ENCODE assay signal across 26 mouse cellular contexts in genomic region chr11:112876226-112876625, GRCm38 (mm10).
A peak's percentile ranks its signal among the peaks of the same experiment; 100 is the strongest.
DNase-seq lines count a peak whose midpoint lies in the region; ATAC-seq and TF ChIP-seq lines count a peak whose summit lies in the region.
"Had no signal": no experiment of that assay in that cellular context is flagged by ENCODE, and none has a peak within 500 bp of the region (broad histone marks: within the 10 kb centered on the region; RNA-seq: fewer than 3 reads in every experiment).

No protein-coding gene starts in this region.

- peak; percentile 16 for DNase-seq in hindbrain, embryonic 11.5 days (ENCODE audit: low spot score)
- no peak for DNase-seq in hindbrain, postnatal 0 days (ENCODE audit: low spot score)
- no peak for DNase-seq in midbrain, embryonic 14.5 days
- peak; percentile 50 for DNase-seq in embryo, embryonic 10.5 days (ENCODE audit: low spot score)
- DNase-seq in spleen, postnatal 36 days (ENCODE audit: low spot score in 2 of 2) = no peak
- DNase-seq in layer of hippocampus, adult 9-10 months (ENCODE audit: low spot score) = no peak
- DNase-seq: adrenal gland, postnatal 25 days; B cell, adult 2 months; cerebellum, adult 18-20 months; cerebellum, postnatal 10 days; gastrocnemius, postnatal 36 days; heart, adult 18-20 months; heart, postnatal 36 days; kidney, adult 9 months; kidney, postnatal 14 days; liver; right cerebral cortex, postnatal 25 days; thymus, postnatal 25 days had no signal

- no peaks in the 10 kb centered on the region for H3K9me3 ChIP-seq in hindbrain, embryonic 11.5 days (ENCODE audit: control insufficient read depth, low read length)
- H3K9me3 ChIP-seq in hindbrain, postnatal 0 days (ENCODE audit: low read length) = 0 out of 2 replicates have a peak, but pooled peaks cover 2% of the 10 kb centered on the region
- H3K9me3 ChIP-seq in midbrain, embryonic 13.5 days = no peaks in the 10 kb centered on the region
- no peaks in the 10 kb centered on the region for H3K9me3 ChIP-seq in midbrain, embryonic 14.5 days (ENCODE audit: control insufficient read depth, low read length)
- H3K9me3 ChIP-seq: forebrain, embryonic 15.5 days; hindbrain, embryonic 13.5 days; lung, embryonic 15.5 days; neural tube, embryonic 13.5 days had no signal

- H3K4me2 ChIP-seq in hindbrain, embryonic 11.5 days (replicated peaks; ENCODE audit: low read depth, low read length) = no peak overlapping the region
- H3K4me2 ChIP-seq in hindbrain, postnatal 0 days (ENCODE audit: low read depth, low read length) = no peak overlapping the region
- H3K4me2 ChIP-seq in midbrain, embryonic 13.5 days (replicated peaks) = no peak overlapping the region
- H3K4me2 ChIP-seq in midbrain, embryonic 14.5 days (ENCODE audit: low read length) = no peak overlapping the region
- H3K4me2 ChIP-seq: forebrain, embryonic 15.5 days; heart, embryonic 11.5 days; hindbrain, embryonic 13.5 days; lung, embryonic 15.5 days; neural tube, embryonic 13.5 days had no signal

- no peak for TF ChIP-seq CTCF in hindbrain, postnatal 0 days (IDR thresholded peaks at IDR 0.05; ENCODE audit: low read depth)

- no peak overlapping the region for H3K4me3 ChIP-seq in hindbrain, embryonic 11.5 days (ENCODE audit: low read depth, low read length)
- H3K4me3 ChIP-seq in hindbrain, postnatal 0 days (ENCODE audit: low read length) = no peak overlapping the region
- no peak overlapping the region for H3K4me3 ChIP-seq in midbrain, embryonic 13.5 days (replicated peaks)
- no peak overlapping the region for H3K4me3 ChIP-seq in midbrain, embryonic 14.5 days (replicated peaks; ENCODE audit: low read depth, low read length)
- H3K4me3 ChIP-seq: erythroblast, embryonic 14.5 days; forebrain, embryonic 15.5 days; hindbrain, embryonic 13.5 days; lung, embryonic 15.5 days; neural tube, embryonic 13.5 days had no signal

- no peaks in the 10 kb centered on the region for H3K27me3 ChIP-seq in hindbrain, embryonic 11.5 days (ENCODE audit: control insufficient read depth, insufficient read depth, low read length)
- no peaks in the 10 kb centered on the region for H3K27me3 ChIP-seq in hindbrain, postnatal 0 days (ENCODE audit: insufficient read depth, low read length)
- H3K27me3 ChIP-seq in midbrain, embryonic 13.5 days = no peaks in the 10 kb centered on the region
- H3K27me3 ChIP-seq in midbrain, embryonic 14.5 days (ENCODE audit: control insufficient read depth, insufficient read depth, low read length) = no peaks in the 10 kb centered on the region
- H3K27me3 ChIP-seq: forebrain, embryonic 15.5 days; hindbrain, embryonic 13.5 days; lung, embryonic 15.5 days; neural tube, embryonic 13.5 days had no signal

- peaks cover 14% of the 10 kb centered on the region for H3K4me1 ChIP-seq in hindbrain, embryonic 11.5 days (replicated peaks; ENCODE audit: control insufficient read depth, insufficient read depth, low read length)
- no peaks in the 10 kb centered on the region for H3K4me1 ChIP-seq in hindbrain, postnatal 0 days (ENCODE audit: insufficient read depth, low read length)
- peaks cover 29% of the 10 kb centered on the region for H3K4me1 ChIP-seq in midbrain, embryonic 13.5 days (replicated peaks)
- peaks cover 17% of the 10 kb centered on the region for H3K4me1 ChIP-seq in midbrain, embryonic 14.5 days (ENCODE audit: control insufficient read depth, insufficient read depth, low read length)

- no peak overlapping the region for H3K9ac ChIP-seq in hindbrain, embryonic 11.5 days (ENCODE audit: low read depth, low read length)
- H3K9ac ChIP-seq in hindbrain, postnatal 0 days (replicated peaks; ENCODE audit: low read length) = no peak overlapping the region
- no peak overlapping the region for H3K9ac ChIP-seq in midbrain, embryonic 13.5 days (replicated peaks)
- H3K9ac ChIP-seq in midbrain, embryonic 14.5 days (replicated peaks; ENCODE audit: low read length) = no peak overlapping the region
- H3K9ac ChIP-seq: forebrain, embryonic 15.5 days; hindbrain, embryonic 13.5 days; lung, embryonic 15.5 days; neural tube, embryonic 13.5 days had no signal

- no peak overlapping the region for H3K27ac ChIP-seq in hindbrain, embryonic 11.5 days (ENCODE audit: low read depth, low read length)
- no peak overlapping the region for H3K27ac ChIP-seq in hindbrain, postnatal 0 days
- no peak overlapping the region for H3K27ac ChIP-seq in midbrain, embryonic 13.5 days
- H3K27ac ChIP-seq in midbrain, embryonic 14.5 days (replicated peaks; ENCODE audit: low read depth, low read length) = no peak overlapping the region
- H3K27ac ChIP-seq: forebrain, embryonic 15.5 days; hindbrain, embryonic 13.5 days; lung, embryonic 15.5 days; neural tube, embryonic 13.5 days had no signal

- no peaks in the 10 kb centered on the region for H3K36me3 ChIP-seq in hindbrain, embryonic 11.5 days (ENCODE audit: control insufficient read depth, insufficient read depth, low read length)
- no peaks in the 10 kb centered on the region for H3K36me3 ChIP-seq in hindbrain, postnatal 0 days (ENCODE audit: insufficient read depth, low read length)
- no peaks in the 10 kb centered on the region for H3K36me3 ChIP-seq in midbrain, embryonic 13.5 days
- no peaks in the 10 kb centered on the region for H3K36me3 ChIP-seq in midbrain, embryonic 14.5 days (ENCODE audit: control insufficient read depth, insufficient read depth, low read length)
- H3K36me3 ChIP-seq: forebrain, embryonic 15.5 days; hindbrain, embryonic 13.5 days; lung, embryonic 15.5 days; neural tube, embryonic 13.5 days had no signal

- WGBS in hindbrain, embryonic 11.5 days = 52% methylated on average over 8 of the region's 8 CpGs
- WGBS in hindbrain, postnatal 0 days = 52% methylated on average over 8 of the region's 8 CpGs
- WGBS in midbrain, embryonic 13.5 days = 34% methylated on average over 8 of the region's 8 CpGs
- 33% methylated on average over 8 of the region's 8 CpGs for WGBS in midbrain, embryonic 14.5 days

- peak; percentile 58; the same call in 1 of the 2 replicates for ATAC-seq in hindbrain, embryonic 11.5 days (ENCODE audit: low FRiP score)
- ATAC-seq in hindbrain, postnatal 0 days = no peak
- peak; percentile 24; the same call in 1 of the 2 replicates for ATAC-seq in midbrain, embryonic 13.5 days
- no peak for ATAC-seq in midbrain, embryonic 14.5 days (ENCODE audit: low FRiP score, low TSS enrichment)
- ATAC-seq: forebrain, embryonic 15.5 days; intestine, postnatal 0 days had no signal

Comparison
In these comparisons a context has a peak if more than half of its experiments do, and no peak if none do; other contexts are left out.
1. ATAC-seq: peak in hindbrain, embryonic 11.5 days (single experiment) and midbrain, embryonic 13.5 days (single experiment); none in hindbrain, postnatal 0 days (single experiment) and midbrain, embryonic 14.5 days (single experiment).
2. DNase-seq: peak in hindbrain, embryonic 11.5 days (single experiment) and embryo, embryonic 10.5 days (single experiment); none in hindbrain, postnatal 0 days (single experiment), midbrain, embryonic 14.5 days (single experiment), spleen, postnatal 36 days (0 of 2) and layer of hippocampus, adult 9-10 months (single experiment).